Mouse (Mus musculus) spleen, adult 12 weeks (tissue): ENCODE measurements around the gene Card14.
"Not testable (repeated sequence)": the region's sequence is repeated elsewhere in the genome, so short reads cannot be mapped to it uniquely, and the experiment has no call there.

Experiments used
- DNase-seq: peaks from one replicate; pipeline ENCODE4 v3.0.0; 2022; ENCODE audit warnings: low spot score

The Card14 gene

DNA sequence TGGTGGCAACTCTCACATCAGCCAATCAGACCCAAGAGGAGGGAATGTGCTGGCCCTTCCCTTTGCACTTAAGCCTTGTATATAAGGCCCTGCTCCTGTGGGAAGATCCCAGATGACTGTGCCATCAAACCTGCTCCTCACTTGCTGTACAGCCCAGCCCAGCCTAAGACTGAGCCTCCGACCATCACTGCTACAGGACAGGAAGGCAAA, at the start of gene Card14:
TSS of gene Card14 (plus strand) at position 111 of the 210 bp plus-strand sequence.
- no peak for DNase-seq

- DNase-seq, result no peak
Measured at GRCm38 (mm10) chr11:119258216-119258571, 49.4 kb upstream of the Card14 start.

- peak; percentile 46 for DNase-seq
Measured at GRCm38 (mm10) chr11:119258572-119259322, 48.8 kb upstream of the Card14 start.

GRCm38 (mm10) chr11:119259977-119260376, 47.6 kb upstream of the Card14 start:
- DNase-seq, result no peak

DNA sequence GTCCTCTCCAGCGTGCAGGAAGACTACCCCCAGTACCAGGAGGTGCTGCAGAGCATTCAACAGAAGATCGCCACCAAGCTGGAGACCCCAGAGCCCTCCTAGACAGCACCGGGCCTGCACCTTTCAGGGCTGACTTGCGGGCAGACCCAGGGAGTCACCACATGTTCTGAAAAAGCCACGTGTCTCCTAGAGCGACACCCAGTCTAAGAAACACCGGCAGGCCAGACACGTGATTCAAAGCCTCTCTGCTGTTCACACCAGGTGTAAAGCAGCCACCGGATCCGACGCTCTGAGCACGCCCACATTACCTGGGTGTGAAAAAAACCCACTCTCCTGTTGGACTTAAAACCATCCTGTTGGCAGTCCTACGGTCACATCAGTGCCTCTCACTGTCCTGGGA, 43.2 kb upstream of the Card14 start:
- no peak for DNase-seq

DNA sequence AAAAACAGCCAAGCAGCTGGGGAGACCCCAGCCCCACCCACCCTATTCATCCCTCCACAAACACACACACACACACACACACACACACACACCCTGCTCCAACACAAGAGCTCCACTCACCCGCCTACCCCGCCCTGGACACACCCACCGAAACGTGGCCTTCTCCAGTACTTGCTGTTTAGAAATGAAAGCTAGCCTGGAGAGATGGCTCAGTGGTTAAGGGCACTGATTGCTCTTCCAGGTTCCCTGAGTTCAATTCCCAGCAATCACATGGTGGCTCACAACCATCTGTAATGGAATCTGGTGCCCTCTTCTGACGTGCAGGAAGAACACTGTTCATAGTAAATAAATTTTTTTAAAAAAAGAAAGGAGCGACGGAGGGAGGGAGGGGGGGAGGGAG, 41.8 kb upstream of the Card14 start:
- no peak for DNase-seq

DNA sequence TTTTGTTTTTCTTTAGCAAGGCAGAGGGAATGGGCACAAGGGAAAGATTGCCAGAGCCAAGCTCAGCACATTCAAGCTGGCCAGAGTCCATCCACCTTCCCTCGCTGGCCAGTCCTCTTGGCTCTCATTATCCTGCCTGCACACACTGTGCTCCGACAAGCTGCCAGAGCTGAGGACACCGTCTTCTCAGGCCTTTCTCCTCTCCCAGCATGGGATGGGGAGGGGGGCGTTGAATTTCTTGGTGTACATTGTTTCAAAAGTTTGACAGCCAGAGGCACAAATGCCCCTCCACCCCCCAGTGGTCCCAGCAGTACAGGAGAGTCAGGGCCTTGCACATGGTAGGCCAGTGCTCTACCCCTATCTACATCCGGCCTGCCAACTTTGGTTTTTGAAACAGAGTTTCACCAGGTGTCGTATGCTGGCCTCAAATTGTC, 40.3 kb upstream of the Card14 start:
- DNase-seq, result no peak

GRCm38 (mm10) chr11:119267768-119268556, 39.6 kb upstream of the Card14 start, which contains the start of gene Gaa:
Gaa (plus strand) TSS chr11:119267887.
- peak; percentile 90 for DNase-seq

DNA sequence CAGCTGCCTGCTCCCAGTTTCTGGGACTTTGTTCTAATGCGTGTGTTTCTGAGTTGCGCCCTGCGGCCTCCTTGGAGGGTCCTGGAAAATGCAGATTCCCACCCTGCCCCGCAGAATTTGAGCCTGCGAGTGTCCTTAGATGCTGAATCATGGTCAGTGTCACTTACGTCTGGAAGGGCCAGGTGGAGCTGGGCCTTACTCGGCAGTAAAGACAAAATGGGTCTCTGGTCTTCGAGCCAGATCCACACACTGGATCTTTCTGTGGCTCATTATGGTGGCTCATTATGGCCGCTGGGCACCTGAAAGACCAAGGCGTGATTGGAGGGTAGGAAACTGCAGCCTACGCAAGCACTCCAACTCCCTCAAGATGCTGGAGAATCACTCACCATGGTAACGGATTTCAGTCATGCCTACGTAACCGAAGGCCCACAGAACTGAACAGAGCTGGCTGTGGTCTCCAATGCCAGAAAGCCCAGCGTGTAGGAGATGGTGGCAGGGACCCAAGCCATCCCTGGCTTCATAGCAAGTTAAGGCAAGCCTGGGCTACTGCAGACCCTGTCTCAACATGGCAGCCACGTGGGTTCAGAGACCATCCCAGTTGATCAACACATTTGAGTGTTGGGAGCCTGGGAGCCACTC, 38.9 kb upstream of the Card14 start:
- no peak for DNase-seq

GRCm38 (mm10) chr11:119272492-119272891, 35.1 kb upstream of the Card14 start:
- not testable (repeated sequence) for DNase-seq

GRCm38 (mm10) chr11:119273186-119273930, 34.2 kb upstream of the Card14 start:
- DNase-seq, result no peak

- DNase-seq, result no peak
Measured at GRCm38 (mm10) chr11:119281030-119281429, 26.5 kb upstream of the Card14 start.

DNA sequence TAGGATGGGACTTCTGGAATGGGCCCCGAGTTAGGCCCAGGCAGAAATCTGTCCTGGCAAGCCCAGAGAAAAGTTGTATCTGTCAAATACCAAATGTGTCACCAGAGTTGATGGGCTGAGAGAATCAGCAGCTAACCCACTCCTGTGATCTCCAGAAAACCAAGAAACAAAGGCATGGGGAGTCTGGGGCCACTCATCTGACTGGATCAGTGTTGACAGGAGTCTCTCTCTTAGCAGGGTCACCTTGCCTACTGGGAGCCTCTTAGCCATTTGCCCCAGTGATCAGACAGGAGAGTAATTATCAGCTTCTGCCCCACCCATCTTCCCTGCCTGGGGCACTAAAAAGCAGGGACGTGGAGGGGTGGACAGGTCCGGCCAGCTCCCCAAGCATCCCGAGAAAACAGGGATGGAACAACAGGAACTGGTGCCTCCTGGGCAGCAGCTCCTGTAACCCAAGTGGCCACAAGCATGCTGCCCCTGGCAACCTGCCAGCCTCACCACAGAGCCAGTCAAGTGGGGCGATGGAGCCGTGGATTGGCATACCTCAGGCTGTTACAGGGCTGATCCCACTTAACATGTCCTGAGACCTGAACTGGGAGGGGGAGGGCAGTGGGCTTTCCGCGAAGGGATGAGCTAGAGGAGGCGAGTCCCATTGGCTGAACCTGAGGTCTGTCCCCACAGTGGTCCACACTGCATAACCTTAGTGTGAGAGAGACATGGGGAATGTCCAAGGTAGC, 21.6 kb upstream of the Card14 start:
- DNase-seq, result no peak

DNA sequence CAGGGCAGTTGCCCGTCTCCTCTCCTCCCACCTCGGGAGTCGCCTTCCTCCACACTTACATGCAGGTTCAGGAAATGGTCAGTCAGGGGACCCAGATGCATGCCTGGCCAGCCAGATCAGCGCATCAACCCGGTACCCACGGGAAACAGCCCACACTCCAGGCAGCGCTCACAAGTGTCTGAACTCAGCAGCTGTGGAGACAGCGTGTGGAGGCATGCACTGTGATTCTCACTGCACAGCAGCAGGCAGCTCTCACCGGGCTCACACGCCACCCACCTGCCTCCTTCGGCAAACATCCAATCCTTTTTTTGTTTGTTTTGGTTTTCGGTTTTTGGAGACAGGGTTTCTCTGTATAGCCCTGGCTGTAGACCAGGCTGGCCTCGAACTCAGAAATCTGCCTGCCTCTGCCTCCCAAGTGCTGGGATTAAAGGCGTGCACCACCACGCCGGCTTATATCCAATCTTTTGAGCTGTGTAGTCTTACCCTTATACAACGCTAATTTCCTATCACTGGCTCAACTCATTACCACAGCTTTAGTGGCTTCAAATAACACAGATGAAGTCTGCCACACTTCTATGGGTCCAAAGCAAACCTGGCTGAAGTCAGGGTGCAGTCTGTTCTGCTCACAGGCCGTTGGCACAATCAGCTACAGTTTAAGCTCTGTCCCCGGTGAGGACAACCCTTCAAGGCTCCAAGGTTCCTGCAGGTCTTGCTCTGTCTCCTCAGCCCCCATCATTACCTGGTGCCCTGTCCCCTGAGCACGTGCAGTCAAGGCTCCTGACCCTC, 20.2 kb upstream of the Card14 start:
- no peak for DNase-seq

DNA sequence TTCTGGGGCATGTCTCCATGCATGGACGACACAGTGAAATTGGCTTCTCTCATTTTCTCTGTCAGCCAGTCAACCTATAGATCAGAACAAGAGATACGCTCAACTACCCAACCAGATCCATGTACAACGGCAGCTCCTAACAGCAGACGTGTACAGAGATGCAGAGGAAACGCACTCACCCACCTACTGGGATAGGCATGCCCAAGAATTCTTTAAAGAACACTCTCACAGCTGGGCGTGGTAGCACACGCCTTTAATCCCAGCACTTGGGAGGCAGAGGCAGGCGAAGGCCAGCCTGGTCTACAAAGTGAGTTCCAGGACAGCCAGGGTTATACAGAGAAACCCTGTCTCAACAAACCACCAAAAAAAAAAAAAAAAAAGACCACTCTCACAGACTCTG, 14.7 kb upstream of the Card14 start:
- not testable (repeated sequence) for DNase-seq

DNA sequence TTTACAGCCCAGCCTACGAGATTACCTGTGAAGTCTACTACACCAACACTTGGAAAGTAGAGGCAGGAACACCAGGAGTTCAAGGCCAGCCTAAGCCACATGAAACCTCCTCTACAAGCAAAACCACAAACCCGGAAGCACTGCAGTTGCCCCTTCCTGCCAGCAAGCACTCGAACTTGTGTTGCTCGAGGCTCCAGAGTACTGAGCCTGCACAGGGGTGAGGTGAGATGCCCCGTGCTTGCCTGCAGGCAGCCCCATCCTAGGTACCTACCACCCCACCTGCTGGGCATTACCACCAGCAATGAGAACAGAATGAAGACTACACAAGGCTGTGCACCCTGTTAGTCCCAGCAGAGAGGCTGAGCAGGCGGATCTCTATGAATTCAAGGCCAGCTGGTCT, 9.6 kb upstream of the Card14 start:
- no peak for DNase-seq

GRCm38 (mm10) chr11:119298917-119299316, 8.7 kb upstream of the Card14 start:
- DNase-seq, result no peak

- peak; percentile 97 for DNase-seq
Measured at GRCm38 (mm10) chr11:119299391-119300245, 8.0 kb upstream of the Card14 start, which contains the start of gene Eif4a3. Eif4a3 (minus strand) TSS chr11:119300089.

DNA sequence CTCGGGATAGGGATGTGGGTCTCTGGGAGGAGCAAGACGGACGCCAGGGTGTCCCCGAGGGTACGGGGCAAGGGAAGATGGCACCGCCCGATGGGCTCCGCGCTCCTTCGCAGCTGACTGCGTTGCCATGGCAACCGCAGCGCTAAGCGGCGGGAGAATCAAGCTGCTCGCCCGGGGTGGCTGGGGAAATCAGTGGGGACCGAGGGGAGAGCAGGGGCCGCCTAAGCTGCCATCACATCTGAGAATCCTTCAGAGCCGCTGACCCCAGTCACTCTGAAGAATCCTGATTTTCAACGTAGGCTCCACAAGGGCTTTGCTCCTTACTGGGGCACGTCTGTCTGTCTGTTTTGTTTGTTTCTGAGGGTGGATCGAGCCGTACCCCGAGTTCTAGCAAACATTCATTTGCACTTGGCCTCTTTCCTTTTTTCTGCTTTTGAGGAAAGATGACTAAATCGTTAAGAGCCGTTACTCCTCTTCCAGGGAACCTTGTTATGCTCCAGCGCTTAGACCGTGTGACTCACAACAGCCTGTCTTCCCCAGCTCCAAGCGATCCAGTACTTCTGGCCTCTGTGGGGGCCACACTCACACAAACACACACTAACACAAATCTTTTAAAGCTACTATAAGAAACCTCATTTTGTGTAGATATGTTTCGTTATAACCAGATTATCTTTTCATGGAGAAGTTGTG, 7.2 kb upstream of the Card14 start:
- no peak for DNase-seq
